Comparison of ENCODE assay signal across 18 mouse cellular contexts in genomic region chr3:152465338-152465737, GRCm38 (mm10).
"Had no signal": no experiment of that assay in that cellular context is flagged by ENCODE, and none has a peak within 500 bp of the region (broad histone marks: within the 10 kb centered on the region; RNA-seq: fewer than 3 reads in every experiment).

No protein-coding gene starts in this region.

- H3K4me2 ChIP-seq: lung, embryonic 14.5 days; midbrain, embryonic 12.5 days; neural tube, embryonic 13.5 days; neural tube, embryonic 15.5 days had no signal

- DNase-seq: lung, embryonic 14.5 days; lung, postnatal 10 days; lung, postnatal 4 days; midbrain, embryonic 14.5 days; retina, postnatal 1 day; right cerebral cortex, adult 18-20 months; right cerebral cortex, postnatal 25 days; right cerebral cortex, postnatal 4 days; spleen, adult 18-20 months; thymus, adult 18-20 months; thymus, postnatal 14 days; thymus, postnatal 36 days had no signal

- H3K9me3 ChIP-seq: midbrain, embryonic 10.5 days; midbrain, embryonic 12.5 days; neural tube, embryonic 13.5 days; neural tube, embryonic 15.5 days had no signal

- H3K4me1 ChIP-seq: midbrain, embryonic 10.5 days; midbrain, embryonic 12.5 days; neural tube, embryonic 13.5 days had no signal

- H3K4me3 ChIP-seq: midbrain, embryonic 10.5 days; midbrain, embryonic 12.5 days; myocyte; neural tube, embryonic 13.5 days; neural tube, embryonic 15.5 days had no signal

- H3K27ac ChIP-seq: midbrain, embryonic 10.5 days; midbrain, embryonic 12.5 days; neural tube, embryonic 13.5 days; neural tube, embryonic 15.5 days had no signal

- ATAC-seq: midbrain, embryonic 16.5 days had no signal

- H3K9ac ChIP-seq: lung, embryonic 14.5 days; midbrain, embryonic 12.5 days; neural tube, embryonic 13.5 days; neural tube, embryonic 15.5 days had no signal

- H3K27me3 ChIP-seq: midbrain, embryonic 12.5 days; neural tube, embryonic 13.5 days; neural tube, embryonic 15.5 days had no signal
